Mouse (Mus musculus) stomach, postnatal 0 days (tissue): Measurements from ENCODE around the gene Arpp21.

Experiments used
- CTCF ChIP-seq: IDR thresholded peaks from 2 replicates; pipeline ENCODE4 v1.5.1; 2016; ENCODE audit warnings: antibody characterized with exemption, low read depth, mild to moderate bottlenecking, moderate library complexity
- EP300 ChIP-seq: optimal IDR thresholded peaks from 2 replicates; pipeline ENCODE3; 2016; ENCODE audit warnings: antibody characterized with exemption

- TF ChIP-seq CTCF (no peak), EP300 (no peak)
Observed at GRCm38 (mm10) chr9:112261556-112261955, 25.8 kb upstream of the Arpp21 start.
